Mouse (Mus musculus): ENCODE results near the gene Doc2a. TPM values are rescaled to one million over a fixed set of nuclear protein-coding genes. Genes with fewer than 3 reads are reported as not detected.

Doc2a gene
- polyA plus RNA-seq, 1 experiment from 2014 or later, result 4.3 TPM

DNA sequence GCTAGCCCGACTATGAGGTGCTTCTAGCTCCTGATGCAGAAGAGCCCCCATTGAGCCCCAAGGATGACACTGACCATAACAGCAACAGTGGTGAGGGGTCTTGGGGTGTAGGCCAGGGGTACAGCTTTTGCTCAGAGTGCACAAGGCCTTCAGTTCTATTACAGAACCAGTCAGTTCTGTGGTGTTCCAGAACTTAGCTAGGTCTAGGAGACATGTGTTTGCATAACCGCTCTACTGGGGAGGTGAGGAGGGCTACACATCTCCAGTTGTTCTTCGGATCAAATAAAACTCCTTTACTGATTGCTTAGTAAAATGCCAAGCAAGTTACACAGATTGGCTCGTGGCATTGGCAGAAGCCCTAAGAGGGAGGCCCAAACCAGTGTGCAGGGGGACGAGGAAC is 15.7 kb upstream of the Doc2a start, which contains the start of gene 4930451I11Rik:
4930451I11Rik (minus strand) TSS at position 101 of the 400 bp plus-strand sequence.
- peak; percentile 19; the same call in 1 of the 2 replicates for ATAC-seq (ENCODE audit: low FRiP score)
- H3K36me3 ChIP-seq, result no peaks in the 10 kb centered on the region

DNA sequence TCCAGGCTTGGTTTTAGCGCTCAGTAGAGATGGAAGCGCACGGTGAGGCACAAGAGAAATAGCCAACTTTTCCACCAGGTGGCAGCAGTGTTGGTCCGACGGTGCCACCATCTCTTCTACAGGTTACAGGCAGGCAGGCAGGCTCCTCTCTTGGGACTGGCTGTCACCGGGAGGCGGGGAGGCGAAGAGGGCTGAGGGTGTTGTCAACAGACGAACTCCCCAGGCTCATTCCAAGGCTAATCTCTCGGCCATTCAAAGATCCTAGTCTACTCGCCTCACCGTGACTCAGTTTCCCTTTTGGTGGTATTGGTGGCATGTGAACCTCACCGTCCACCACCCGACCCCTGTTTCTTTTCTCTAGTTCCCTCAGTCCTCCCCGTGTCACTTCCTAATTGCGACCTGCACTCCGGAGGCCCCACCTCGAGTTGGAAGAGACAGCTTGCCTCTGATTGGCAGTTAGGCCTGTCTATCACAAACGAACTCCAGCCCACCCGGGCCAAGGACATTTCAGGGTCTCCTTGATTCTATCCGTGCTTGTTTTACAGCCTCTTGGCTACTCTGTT is 15.1 kb upstream of the Doc2a start:
- H3K9ac ChIP-seq, result 0 out of 2 replicates have a peak overlapping the region, but pooled peaks have one; percentile 15
- under 1% methylated on average over 21 of the region's 21 CpGs for WGBS
- no peak overlapping the region for H3K27ac ChIP-seq

More for the DNA sequence above, 15.7 kb upstream of the Doc2a start, which contains the start of gene 4930451I11Rik:
- Histone ChIP-seq H3K4me1 (peaks cover 22% of the 10 kb centered on the region), H3K9ac (0 out of 2 replicates have a peak within 1 kb of the TSS, but pooled peaks have one; percentile 15), H3K9me3 (replicated peaks) (no peaks in the 10 kb centered on the region), H3K4me3 (peak within 1 kb of the TSS; percentile 27), H3K27me3 (no peaks in the 10 kb centered on the region; the same call in 1 of the 2 replicates), H3K27ac (no peak within 1 kb of the TSS), H3K4me2 (replicated peaks) (peak within 1 kb of the TSS; percentile 53)
- WGBS, result 59% methylated on average over 5 of the region's 5 CpGs

DNA sequence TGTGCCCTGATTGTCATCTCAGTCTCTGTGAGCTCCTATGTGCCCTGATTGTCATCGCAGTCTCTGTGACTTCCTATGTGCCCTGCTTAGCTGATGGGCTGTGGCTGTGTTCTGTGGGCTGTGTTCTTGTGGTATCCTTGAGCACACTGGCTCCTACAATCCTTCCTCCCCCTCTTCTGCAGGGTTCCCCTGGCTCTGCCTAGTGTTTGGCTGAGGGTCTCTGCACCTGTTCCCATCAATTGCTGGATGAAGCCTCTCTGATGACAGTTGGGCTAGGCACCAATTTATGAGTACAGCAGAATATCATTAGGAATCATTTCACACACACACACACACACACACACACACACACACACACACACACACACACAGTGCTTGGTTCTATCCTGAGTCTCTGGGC is 13.9 kb upstream of the Doc2a start:
- no peak overlapping the region for H3K4me3 ChIP-seq
- WGBS, result 90% methylated on average over 1 of the region's 1 CpGs
- H3K27ac ChIP-seq, result no peak overlapping the region
- no peaks in the 10 kb centered on the region for H3K9me3 ChIP-seq (replicated peaks)
- peaks cover 22% of the 10 kb centered on the region for H3K4me1 ChIP-seq
- H3K4me2 ChIP-seq (replicated peaks), result no peak overlapping the region
- H3K9ac ChIP-seq, result no peak overlapping the region
- no peak for ATAC-seq (ENCODE audit: low FRiP score)
- no peaks in the 10 kb centered on the region for H3K36me3 ChIP-seq
- H3K27me3 ChIP-seq, result no peaks in the 10 kb centered on the region; the same call in 1 of the 2 replicates

More for the DNA sequence above, 15.1 kb upstream of the Doc2a start:
- Histone ChIP-seq H3K36me3 (no peaks in the 10 kb centered on the region), H3K27me3 (no peaks in the 10 kb centered on the region; the same call in 1 of the 2 replicates), H3K4me1 (peaks cover 22% of the 10 kb centered on the region), H3K4me3 (peak overlapping the region; percentile 27), H3K9me3 (replicated peaks) (no peaks in the 10 kb centered on the region), H3K4me2 (replicated peaks) (peak overlapping the region; percentile 53)
- peak; percentile 82 for ATAC-seq (ENCODE audit: low FRiP score)

DNA sequence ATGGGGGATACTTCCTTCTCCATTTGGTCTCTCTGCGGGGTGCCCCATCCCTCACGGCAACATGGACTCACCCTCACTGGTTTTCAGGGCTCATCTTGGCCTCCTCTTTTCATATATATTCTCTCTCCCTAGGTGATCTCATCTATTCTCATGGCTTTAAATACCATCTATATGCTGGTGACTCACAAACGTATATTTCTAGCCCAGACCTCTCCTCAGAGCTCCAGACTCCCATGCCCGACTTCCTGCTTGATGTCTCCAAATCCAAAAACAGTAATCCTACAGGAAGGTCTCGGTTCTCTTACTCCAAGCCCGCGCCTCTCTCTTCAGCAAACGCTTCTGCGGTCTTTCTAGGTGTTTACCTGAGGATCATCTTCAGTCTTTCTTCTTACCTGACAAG is 3.9 kb upstream of the Doc2a start:
- peaks cover 10% of the 10 kb centered on the region for H3K4me1 ChIP-seq
- H3K9ac ChIP-seq, result no peak overlapping the region
- H3K4me3 ChIP-seq, result no peak overlapping the region
- ATAC-seq (ENCODE audit: low FRiP score), result no peak
- H3K9me3 ChIP-seq (replicated peaks), result no peaks in the 10 kb centered on the region
- no peak overlapping the region for H3K27ac ChIP-seq
- 78% methylated on average over 9 of the region's 9 CpGs for WGBS
- H3K4me2 ChIP-seq (replicated peaks), result no peak overlapping the region
- no peaks in the 10 kb centered on the region for H3K36me3 ChIP-seq
- H3K27me3 ChIP-seq, result peaks cover 17% of the 10 kb centered on the region

DNA sequence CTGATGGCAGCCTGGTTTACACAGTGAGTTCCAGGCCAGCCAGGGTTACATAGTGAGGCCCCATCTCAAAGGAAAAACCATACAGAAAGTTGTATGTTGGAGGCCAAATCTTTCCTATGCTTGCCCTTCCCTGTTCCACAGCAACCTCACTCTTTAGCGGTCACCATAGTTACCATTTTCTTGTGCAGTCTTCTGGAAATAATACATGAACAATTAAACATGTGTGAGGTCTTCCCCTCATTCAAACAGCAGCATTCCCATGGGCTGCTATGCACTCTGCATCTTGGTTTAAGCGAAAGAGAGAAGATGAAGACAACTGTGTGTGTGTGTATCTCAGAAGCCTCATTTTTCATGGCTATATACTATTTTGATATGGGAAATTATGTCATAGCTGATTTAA is 1.7 kb upstream of the Doc2a start:
- 47% methylated on average over 2 of the region's 2 CpGs for WGBS
- H3K27me3 ChIP-seq, result peaks cover 39% of the 10 kb centered on the region
- H3K27ac ChIP-seq, result no peak overlapping the region
- H3K9me3 ChIP-seq (replicated peaks), result no peaks in the 10 kb centered on the region
- no peak overlapping the region for H3K4me2 ChIP-seq (replicated peaks)
- no peak overlapping the region for H3K4me3 ChIP-seq
- no peaks in the 10 kb centered on the region for H3K36me3 ChIP-seq
- no peak for ATAC-seq (ENCODE audit: low FRiP score)
- peaks cover 19% of the 10 kb centered on the region for H3K4me1 ChIP-seq
- H3K9ac ChIP-seq, result no peak overlapping the region

DNA sequence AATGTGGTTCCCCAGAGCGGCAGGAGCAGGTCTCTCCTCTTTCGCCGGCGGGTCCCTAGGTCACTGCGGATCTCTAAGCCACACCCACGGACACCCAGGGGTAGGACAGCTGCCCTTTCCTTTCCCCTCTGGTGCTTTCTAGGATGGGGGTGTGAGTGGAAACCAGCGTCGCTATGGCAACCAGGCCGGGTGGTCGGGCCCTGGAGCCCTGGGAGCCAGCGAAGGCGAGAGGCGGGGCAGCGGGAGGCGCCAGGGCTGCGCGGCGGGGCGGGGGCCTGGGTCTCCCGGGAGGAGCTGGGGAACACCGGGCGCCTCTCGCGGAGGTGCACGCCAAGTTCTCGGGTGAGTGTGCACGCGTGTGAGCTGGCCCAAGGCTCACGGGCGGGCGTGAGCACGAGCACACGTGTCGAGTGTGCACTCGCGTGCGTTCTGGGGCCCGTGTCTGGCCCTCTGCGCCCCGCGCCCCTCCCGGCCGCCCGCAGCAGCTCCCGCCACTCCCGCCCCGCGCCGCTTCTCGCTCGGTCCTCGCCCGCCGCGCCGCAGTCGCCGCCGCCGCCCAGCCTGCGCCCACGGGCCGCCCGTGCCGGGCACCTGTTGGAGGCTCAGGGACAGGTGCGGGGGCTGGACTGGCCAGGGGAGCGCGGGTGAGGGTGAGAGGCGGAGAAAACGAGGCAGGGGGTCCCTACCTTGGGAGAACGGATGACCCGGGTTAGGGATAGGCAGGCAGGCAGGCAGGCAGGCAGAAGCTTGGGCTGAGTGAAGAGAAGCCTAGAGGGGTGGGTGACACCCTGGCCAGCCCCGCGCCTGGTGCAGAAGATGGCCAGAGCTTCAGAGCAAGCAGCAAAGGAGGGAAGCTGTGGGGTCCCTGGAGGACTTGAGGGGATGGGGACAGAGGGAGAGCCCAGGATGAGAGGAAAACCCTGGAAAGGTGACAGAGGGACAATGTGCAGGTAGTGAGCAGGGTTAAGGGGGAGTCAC is 494 bp downstream of the Doc2a start:
- peak overlapping the region; percentile 78 for H3K9ac ChIP-seq
- peak overlapping the region; percentile 100 for H3K4me2 ChIP-seq (replicated peaks)
- H3K4me3 ChIP-seq, result peak overlapping the region; percentile 59
- H3K36me3 ChIP-seq, result peaks cover 12% of the 10 kb centered on the region
- no peaks in the 10 kb centered on the region for H3K9me3 ChIP-seq (replicated peaks)
- peak; percentile 53 for ATAC-seq (ENCODE audit: low FRiP score)
- under 1% methylated on average over 60 of the region's 74 CpGs for WGBS
- H3K27ac ChIP-seq, result no peak overlapping the region
- H3K4me1 ChIP-seq, result peaks cover 23% of the 10 kb centered on the region
- peaks cover 44% of the 10 kb centered on the region for H3K27me3 ChIP-seq

DNA sequence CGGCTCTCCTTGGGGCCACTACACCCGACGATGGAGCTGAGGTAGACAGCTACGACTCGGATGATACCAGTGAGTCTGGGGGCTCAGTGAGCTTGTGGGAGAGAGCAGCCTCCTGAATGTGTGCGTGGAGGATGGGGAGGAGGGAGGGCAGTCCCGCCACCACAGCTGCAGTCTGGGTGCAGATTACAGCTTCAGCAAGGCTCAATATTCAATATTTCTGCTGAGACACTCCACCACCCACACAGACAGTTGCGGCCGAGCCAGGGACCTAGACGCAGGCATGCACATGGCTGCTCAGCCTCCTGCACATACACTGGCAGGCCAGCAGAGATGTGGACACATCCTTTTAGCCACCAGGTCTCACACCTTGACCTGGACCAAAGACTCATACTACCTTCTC is 1.6 kb downstream of the Doc2a start:
- peak overlapping the region; percentile 100 for H3K4me2 ChIP-seq (replicated peaks)
- no peak; the same call in 1 of the 2 replicates for ATAC-seq (ENCODE audit: low FRiP score)
- peaks cover 23% of the 10 kb centered on the region for H3K4me1 ChIP-seq
- 25% methylated on average over 10 of the region's 10 CpGs for WGBS
- peak overlapping the region; percentile 59 for H3K4me3 ChIP-seq
- H3K9ac ChIP-seq, result peak overlapping the region; percentile 78
- H3K27me3 ChIP-seq, result peaks cover 44% of the 10 kb centered on the region
- H3K27ac ChIP-seq, result no peak overlapping the region
- no peaks in the 10 kb centered on the region for H3K9me3 ChIP-seq (replicated peaks)
- peaks cover 23% of the 10 kb centered on the region for H3K36me3 ChIP-seq

DNA sequence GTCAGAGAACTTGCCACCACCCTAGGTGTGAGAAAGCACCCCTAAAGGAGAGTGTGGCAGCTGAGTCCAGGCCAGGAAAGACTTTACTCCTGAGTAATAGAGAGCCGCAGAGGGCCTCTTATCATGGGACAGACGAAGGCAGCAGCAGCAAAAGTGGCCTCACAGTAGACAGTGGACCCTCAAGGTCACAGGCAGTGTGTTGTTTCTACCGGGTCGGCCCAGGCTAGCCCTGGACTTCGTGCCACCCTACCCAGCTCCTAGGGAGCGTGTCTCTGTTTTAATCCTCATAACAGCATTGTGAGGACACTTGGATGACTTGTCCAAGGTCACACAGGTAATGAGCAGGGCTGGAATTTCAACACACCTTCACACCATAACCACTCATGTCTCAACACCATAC is 2.9 kb downstream of the Doc2a start:
- Histone ChIP-seq H3K27me3 (peaks cover 44% of the 10 kb centered on the region), H3K4me2 (replicated peaks) (no peak overlapping the region), H3K27ac (no peak overlapping the region), H3K36me3 (peaks cover 36% of the 10 kb centered on the region), H3K9me3 (replicated peaks) (no peaks in the 10 kb centered on the region), H3K4me1 (peaks cover 23% of the 10 kb centered on the region), H3K9ac (no peak overlapping the region), H3K4me3 (no peak overlapping the region)
- 86% methylated on average over 6 of the region's 6 CpGs for WGBS
- no peak for ATAC-seq (ENCODE audit: low FRiP score)

DNA sequence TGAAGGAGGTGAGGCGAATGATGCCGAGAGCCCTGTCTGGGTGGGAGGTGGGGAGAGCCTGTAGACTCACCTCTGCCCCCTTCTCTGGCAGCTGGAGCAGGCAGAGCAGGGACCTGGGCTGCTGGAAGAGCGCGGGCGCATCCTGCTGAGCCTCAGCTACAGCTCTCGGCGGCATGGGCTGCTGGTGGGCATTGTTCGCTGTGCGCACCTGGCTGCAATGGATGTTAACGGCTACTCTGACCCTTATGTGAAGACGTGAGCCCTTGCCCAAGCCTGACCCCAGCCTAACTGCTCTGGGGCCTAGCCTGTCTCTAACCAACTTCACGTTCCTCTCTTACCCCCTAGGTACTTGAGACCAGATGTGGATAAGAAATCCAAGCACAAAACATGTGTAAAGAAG is 4.0 kb downstream of the Doc2a start:
- no peak overlapping the region for H3K4me3 ChIP-seq
- H3K4me1 ChIP-seq, result peaks cover 23% of the 10 kb centered on the region
- H3K4me2 ChIP-seq (replicated peaks), result no peak overlapping the region
- H3K27me3 ChIP-seq, result peaks cover 44% of the 10 kb centered on the region
- H3K9ac ChIP-seq, result no peak overlapping the region
- ATAC-seq (ENCODE audit: low FRiP score), result no peak
- H3K27ac ChIP-seq, result no peak overlapping the region
- no peaks in the 10 kb centered on the region for H3K9me3 ChIP-seq (replicated peaks)
- peaks cover 46% of the 10 kb centered on the region for H3K36me3 ChIP-seq
- WGBS, result 35% methylated on average over 12 of the region's 12 CpGs

DNA sequence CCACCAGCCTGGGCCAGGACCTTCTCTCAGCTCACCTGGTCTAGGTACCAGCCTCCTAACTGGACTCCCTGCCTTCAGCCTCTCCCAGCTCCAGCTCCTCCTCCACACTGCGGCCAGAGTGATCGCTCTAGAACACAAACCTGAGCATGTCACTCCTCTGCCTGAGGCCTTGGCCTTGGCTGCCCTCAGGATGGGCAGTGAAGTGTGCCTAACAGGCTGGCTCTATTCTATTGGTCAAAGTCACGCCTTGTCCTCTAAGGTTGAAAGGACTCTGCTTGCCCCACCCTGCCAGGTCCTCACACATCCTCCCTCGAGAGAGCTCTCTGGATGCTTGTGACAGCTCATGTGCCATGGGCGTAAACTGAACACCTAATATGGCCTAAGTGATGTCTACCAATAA is 6.2 kb downstream of the Doc2a start:
- Histone ChIP-seq H3K36me3 (peaks cover 66% of the 10 kb centered on the region), H3K27me3 (peaks cover 26% of the 10 kb centered on the region), H3K9me3 (replicated peaks) (no peaks in the 10 kb centered on the region), H3K9ac (no peak overlapping the region), H3K4me3 (no peak overlapping the region), H3K4me2 (replicated peaks) (no peak overlapping the region), H3K4me1 (peaks cover 10% of the 10 kb centered on the region), H3K27ac (no peak overlapping the region)
- ATAC-seq (ENCODE audit: low FRiP score), result no peak
- WGBS, result 90% methylated on average over 5 of the region's 5 CpGs

DNA sequence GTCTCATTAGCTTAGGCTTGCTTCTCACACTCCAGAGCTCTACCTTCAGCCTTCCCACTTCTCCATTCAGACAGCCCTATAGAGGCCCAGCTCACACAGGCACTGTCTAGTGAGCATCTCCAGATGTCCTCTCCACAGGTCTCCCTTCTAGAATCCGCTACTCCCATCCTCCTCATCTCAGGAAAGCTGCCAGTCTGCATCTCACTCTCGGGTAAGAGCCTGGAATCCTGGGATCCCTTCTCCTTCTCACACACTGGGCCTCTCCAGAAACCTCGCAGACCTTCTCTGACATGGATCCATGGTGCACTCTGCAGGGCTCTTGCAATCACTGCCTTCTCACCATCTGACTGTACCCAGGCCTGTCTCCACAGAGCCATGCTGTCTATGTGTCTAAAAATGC is 8.4 kb downstream of the Doc2a start:
- H3K4me1 ChIP-seq, result 0 out of 2 replicates have a peak, but pooled peaks cover 3% of the 10 kb centered on the region
- ATAC-seq (ENCODE audit: low FRiP score), result no peak
- no peak overlapping the region for H3K27ac ChIP-seq
- 81% methylated on average over 3 of the region's 3 CpGs for WGBS
- no peak overlapping the region for H3K4me2 ChIP-seq (replicated peaks)
- H3K9ac ChIP-seq, result peak overlapping the region; percentile 35
- no peak overlapping the region for H3K4me3 ChIP-seq
- peaks cover 4% of the 10 kb centered on the region for H3K27me3 ChIP-seq
- peaks cover 76% of the 10 kb centered on the region for H3K36me3 ChIP-seq
- H3K9me3 ChIP-seq (replicated peaks), result no peaks in the 10 kb centered on the region

DNA sequence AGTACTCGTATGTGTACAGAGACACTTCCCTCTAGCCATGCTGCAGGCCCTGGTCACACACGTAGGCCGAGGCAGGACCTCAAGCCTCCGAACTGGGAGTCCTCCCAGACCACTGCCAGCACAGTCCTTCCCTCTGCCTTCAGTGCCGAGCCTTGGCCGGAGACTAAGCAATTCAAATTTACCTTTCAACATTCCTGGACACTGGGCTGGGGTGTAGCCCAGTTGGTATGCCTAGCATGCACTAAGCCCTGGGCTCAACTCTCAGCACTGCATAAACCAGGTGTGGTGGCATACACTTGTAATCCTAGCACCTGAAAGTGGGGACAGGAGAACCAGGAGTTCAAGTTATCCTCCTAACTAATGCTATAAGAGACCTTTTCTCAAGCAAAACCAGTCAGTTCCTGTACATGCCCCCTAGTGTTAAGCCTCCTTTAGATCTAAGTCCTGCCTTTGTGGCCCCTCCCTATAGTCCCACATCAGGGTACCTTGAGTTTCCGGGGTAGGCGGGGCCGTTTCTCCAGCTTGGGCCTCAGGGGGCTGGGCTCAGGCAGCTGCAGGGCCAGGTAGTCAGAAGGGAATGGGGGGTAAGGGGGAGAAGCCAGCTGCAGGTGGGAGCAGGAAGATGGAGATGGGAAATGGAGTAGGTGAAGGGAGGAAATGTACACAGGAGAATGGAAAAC is 9.7 kb downstream of the Doc2a start:
- Histone ChIP-seq H3K4me1 (peaks cover 7% of the 10 kb centered on the region), H3K4me2 (replicated peaks) (no peak overlapping the region), H3K9me3 (replicated peaks) (no peaks in the 10 kb centered on the region), H3K4me3 (no peak overlapping the region), H3K27ac (no peak overlapping the region), H3K36me3 (peaks cover 72% of the 10 kb centered on the region), H3K27me3 (no peaks in the 10 kb centered on the region), H3K9ac (no peak overlapping the region)
- 73% methylated on average over 9 of the region's 9 CpGs for WGBS
- no peak for ATAC-seq (ENCODE audit: low FRiP score)

All from hindbrain, embryonic 12.5 days (tissue).